Mouse (Mus musculus): ENCODE results near the gene Scp2. TPM values are rescaled to one million over a fixed set of nuclear protein-coding genes. Genes with fewer than 3 reads are reported as not detected.

Gene Scp2
- total RNA-seq (2012; rRNA removed) (83.2 and 84.4 TPM in 2 replicates), polyA plus RNA-seq (2012; ENCODE audit: insufficient read depth in 1 of 2, insufficient read length in 2 of 2, low read depth in 1 of 2, low replicate concordance in 2 of 2, missing spikeins in 1 of 2) (10 to 100 TPM in 1 of 2 experiments, not detected in 1; 65.8 TPM)

- Histone ChIP-seq H3K79me2 (ENCODE audit: control insufficient read depth, insufficient read depth, low read length, poor library complexity) (no peaks in the 10 kb centered on the region), H3K9me3 (replicated peaks; ENCODE audit: insufficient read depth, low read length) (no peaks in the 10 kb centered on the region), H3K27me3 (ENCODE audit: control insufficient read depth in 1 of 2, insufficient read depth in 2 of 2, low read length in 2 of 2) (no peaks in the 10 kb centered on the region), H3K36me3 (ENCODE audit: control insufficient read depth in 1 of 2, insufficient read depth in 2 of 2, low read length in 2 of 2) (no peaks in the 10 kb centered on the region), H3K4me3 (ENCODE audit: control insufficient read depth in 1 of 2, insufficient read depth in 1 of 2, low read depth in 2 of 2, low read length in 2 of 2) (no peak within 1 kb of the TSS), H3K9ac (ENCODE audit: control insufficient read depth, low read depth, low read length, poor library complexity, severe bottlenecking) (no peak within 1 kb of the TSS), H3K27ac (ENCODE audit: control insufficient read depth, low read depth, low read length) (no peak within 1 kb of the TSS), H3K4me1 (ENCODE audit: control insufficient read depth in 1 of 2, insufficient read depth in 2 of 2, low read length in 2 of 2) (no peaks in the 10 kb centered on the region)
- TF ChIP-seq SIN3A (IDR thresholded peaks at IDR 0.05; ENCODE audit: low read length) (no peak), ETS1 (IDR thresholded peaks at IDR 0.05; ENCODE audit: low read depth, low read length) (no peak), POLR2AphosphoS2 (IDR thresholded peaks at IDR 0.05; ENCODE audit: low read length) (no peak), CHD2 (IDR thresholded peaks at IDR 0.05; ENCODE audit: low read length) (no peak), MAZ (IDR thresholded peaks at IDR 0.05; ENCODE audit: low read depth, low read length) (no peak), USF1 (IDR thresholded peaks at IDR 0.05; ENCODE audit: low read depth, low read length) (no peak), TAL1 (IDR thresholded peaks at IDR 0.05; ENCODE audit: low read length) (no peak), GATA1 (IDR thresholded peaks at IDR 0.05; ENCODE audit: low read depth, low read length) (no peak)
- no peak for DNase-seq (ENCODE audit: low read depth, low spot score)
These were observed at the start of gene Scp2 for GRCm38 (mm10) chr4:108144880-108145279. Scp2 (minus strand) TSS chr4:108144998.

- Histone ChIP-seq H3K36me3 (ENCODE audit: control insufficient read depth in 1 of 2, insufficient read depth in 2 of 2, low read length in 2 of 2) (0 out of 4 replicates have a peak, but pooled peaks cover 0 to 2% of the 10 kb centered on the region in 2 experiments), H3K9ac (ENCODE audit: control insufficient read depth, low read depth, low read length, poor library complexity, severe bottlenecking) (peak overlapping the region; percentile 74), H3K27ac (ENCODE audit: control insufficient read depth, low read depth, low read length) (0 out of 2 replicates have a peak overlapping the region, but pooled peaks have one; percentile 16)
These were observed 48.1 kb upstream of the Scp2 start for GRCm38 (mm10) chr4:108192821-108193323.

GRCm38 (mm10) chr4:108182278-108182677 lies 37.5 kb upstream of the Scp2 start:
- H3K79me2 ChIP-seq (ENCODE audit: control insufficient read depth, insufficient read depth, low read length, poor library complexity): no peaks in the 10 kb centered on the region
- H3K36me3 ChIP-seq (ENCODE audit: control insufficient read depth in 1 of 2, insufficient read depth in 2 of 2, low read length in 2 of 2): no peaks in the 10 kb centered on the region
- H3K9ac ChIP-seq (ENCODE audit: control insufficient read depth, low read depth, low read length, poor library complexity, severe bottlenecking): no peak overlapping the region
- no peak overlapping the region for H3K4me3 ChIP-seq (ENCODE audit: control insufficient read depth in 1 of 2, insufficient read depth in 1 of 2, low read depth in 2 of 2, low read length in 2 of 2)
- no peaks in the 10 kb centered on the region for H3K4me1 ChIP-seq (ENCODE audit: control insufficient read depth in 1 of 2, insufficient read depth in 2 of 2, low read length in 2 of 2)
- no peak for DNase-seq (ENCODE audit: low read depth, low spot score)
- no peaks in the 10 kb centered on the region for H3K9me3 ChIP-seq (replicated peaks; ENCODE audit: insufficient read depth, low read length)
- peaks cover 4 to 10% of the 10 kb centered on the region in 2 experiments for H3K27me3 ChIP-seq (ENCODE audit: control insufficient read depth in 1 of 2, insufficient read depth in 2 of 2, low read length in 2 of 2)
- no peak overlapping the region for H3K27ac ChIP-seq (ENCODE audit: control insufficient read depth, low read depth, low read length)
- TF ChIP-seq MAX (IDR thresholded peaks at IDR 0.05; ENCODE audit: low read length): no peak
- TF ChIP-seq BHLHE40 (IDR thresholded peaks at IDR 0.05; ENCODE audit: borderline replicate concordance, low read depth, low read length): no peak
- no peak for TF ChIP-seq USF2 (IDR thresholded peaks at IDR 0.05; ENCODE audit: borderline replicate concordance in 1 of 2, insufficient read depth in 1 of 2, low read depth in 1 of 2, low read length in 2 of 2)
- no peak for TF ChIP-seq NRF1 (IDR thresholded peaks at IDR 0.05; ENCODE audit: insufficient read depth, low read depth, low read length, poor library complexity, severe bottlenecking)
- TF ChIP-seq GABPA (IDR thresholded peaks at IDR 0.05; ENCODE audit: low read depth, low read length): no peak
- TF ChIP-seq TCF12 (IDR thresholded peaks at IDR 0.05; ENCODE audit: low read depth, low read length): no peak
- TF ChIP-seq MXI1 (IDR thresholded peaks at IDR 0.05; ENCODE audit: low read depth, low read length): no peak
- TF ChIP-seq TAL1 (IDR thresholded peaks at IDR 0.05; ENCODE audit: low read length): no peak
- TF ChIP-seq SMC3 (IDR thresholded peaks at IDR 0.05; ENCODE audit: low read depth, low read length): no peak
- no peak for TF ChIP-seq EP300 (IDR thresholded peaks at IDR 0.05; ENCODE audit: low read depth in 1 of 2, low read length in 2 of 2)
- no peak for TF ChIP-seq CHD2 (IDR thresholded peaks at IDR 0.05; ENCODE audit: low read length)
- TF ChIP-seq ZC3H11A (IDR thresholded peaks at IDR 0.05; ENCODE audit: low read depth, low read length): no peak
- TF ChIP-seq KAT2A (conservative IDR thresholded peaks at IDR 0.05; ENCODE audit: low read depth, low read length): no peak

More at GRCm38 (mm10) chr4:108192821-108193323, 48.1 kb upstream of the Scp2 start:
- H3K79me2 ChIP-seq (ENCODE audit: control insufficient read depth, insufficient read depth, low read length, poor library complexity): peaks cover 2% of the 10 kb centered on the region; the same call in 1 of the 2 replicates
- DNase-seq (ENCODE audit: low read depth, low spot score): peak; percentile 55
- TF ChIP-seq SIN3A (IDR thresholded peaks at IDR 0.05; ENCODE audit: low read length) (peak; percentile 36; the same call in 1 of the 2 replicates), MAZ (IDR thresholded peaks at IDR 0.05; ENCODE audit: low read depth, low read length) (no peak), ETS1 (IDR thresholded peaks at IDR 0.05; ENCODE audit: low read depth, low read length) (no peak), NELFE (IDR thresholded peaks at IDR 0.05; ENCODE audit: low read depth, low read length) (0 out of 2 replicates have a peak, but pooled peaks have one; percentile 16), MAX (IDR thresholded peaks at IDR 0.05; ENCODE audit: low read length) (peak; percentile 75; the same call in 1 of the 2 replicates), ZKSCAN1 (IDR thresholded peaks at IDR 0.05; ENCODE audit: low read depth, low read length) (no peak), MYC (IDR thresholded peaks at IDR 0.05; ENCODE audit: low read depth, low read length) (peak; percentile 86), RCOR1 (IDR thresholded peaks at IDR 0.05; ENCODE audit: low read depth, low read length) (no peak), ELF1 (IDR thresholded peaks at IDR 0.05; ENCODE audit: low read depth, low read length) (peak; percentile 33; the same call in 1 of the 2 replicates), MXI1 (IDR thresholded peaks at IDR 0.05; ENCODE audit: low read depth, low read length) (peak; percentile 75), POLR2A (IDR thresholded peaks at IDR 0.05; ENCODE audit: control insufficient read depth in 1 of 2, insufficient read depth in 1 of 2, low read depth in 1 of 2, low read length in 2 of 2, poor library complexity in 1 of 2) (peak in 1 of 2 experiments; percentile 34; a peak in 1 of 4 replicates), TBP (IDR thresholded peaks at IDR 0.05; ENCODE audit: low read depth, low read length) (no peak), CHD1 (IDR thresholded peaks at IDR 0.05; ENCODE audit: low read depth, low read length) (no peak)
- H3K4me1 ChIP-seq (ENCODE audit: control insufficient read depth in 1 of 2, insufficient read depth in 2 of 2, low read length in 2 of 2): 0 out of 4 replicates have a peak, but pooled peaks cover 0 to 5% of the 10 kb centered on the region in 2 experiments
- no peaks in the 10 kb centered on the region for H3K9me3 ChIP-seq (replicated peaks; ENCODE audit: insufficient read depth, low read length)
- H3K27me3 ChIP-seq (ENCODE audit: control insufficient read depth in 1 of 2, insufficient read depth in 2 of 2, low read length in 2 of 2): peaks cover 0 to 1% of the 10 kb centered on the region in 2 experiments; a peak in 1 of 4 replicates
- peak overlapping the region; percentile 63 to 78 for H3K4me3 ChIP-seq (ENCODE audit: control insufficient read depth in 1 of 2, insufficient read depth in 1 of 2, low read depth in 2 of 2, low read length in 2 of 2)

Data from MEL (cell line).